Mouse (Mus musculus) liver, embryonic 11.5 days (tissue): ENCODE data around the gene Acr. TPM values are rescaled to one million over a fixed set of nuclear protein-coding genes. Genes with fewer than 3 reads are reported as not detected.

Experiments used
- ATAC-seq: fragments of 200-750 bp; cut with Nextera tagmentation; replicated peaks from 2 replicates; pipeline ENCODE4 v1.8.0; 2017; ENCODE audit warnings: moderate number of reproducible peaks, mild to moderate bottlenecking, moderate TSS enrichment, moderate library complexity; ENCODE audit not compliant: low FRiP score
- DNase-seq: peaks from one replicate; pipeline ENCODE4 v3.0.0-alpha.2; 2017; ENCODE audit warnings: low spot score
- H3K27ac ChIP-seq: fragments of 300-500 bp; sonication (generic); 2 replicates; pipeline ENCODE4 v1.5.1; 2014; ENCODE audit warnings: mild to moderate bottlenecking, low read depth, low read length, control low read depth
- H3K27me3 ChIP-seq: fragments of 300-500 bp; sonication (generic); replicated peaks from 2 replicates; pipeline ENCODE4 v1.6.1; 2014; ENCODE audit warnings: low read length, mixed read lengths; ENCODE audit not compliant: control insufficient read depth, insufficient read depth
- H3K36me3 ChIP-seq: fragments of 300-500 bp; sonication (generic); 2 replicates; pipeline ENCODE4 v1.6.1; 2014; ENCODE audit warnings: mild to moderate bottlenecking, low read length, moderate library complexity, mixed read lengths; ENCODE audit not compliant: control insufficient read depth, insufficient read depth
- H3K4me1 ChIP-seq: fragments of 300-500 bp; sonication (generic); replicated peaks from 2 replicates; pipeline ENCODE4 v1.6.1; 2014; ENCODE audit warnings: low read length, mixed read lengths; ENCODE audit not compliant: control insufficient read depth, insufficient read depth
- H3K4me2 ChIP-seq: fragments of 300-500 bp; sonication (generic); 2 replicates; pipeline ENCODE4 v1.6.1; 2014; ENCODE audit warnings: mild to moderate bottlenecking, control low read depth, moderate library complexity
- H3K4me3 ChIP-seq: fragments of 300-500 bp; sonication (generic); 2 replicates; pipeline ENCODE4 v1.5.1; 2014; ENCODE audit warnings: low read depth, low read length, control low read depth
- H3K9ac ChIP-seq: fragments of 300-500 bp; sonication (generic); 2 replicates; pipeline ENCODE4 v1.6.1; 2014; ENCODE audit warnings: low read depth, low read length, control low read depth
- H3K9me3 ChIP-seq: fragments of 300-500 bp; sonication (generic); 2 replicates; pipeline ENCODE4 v1.6.1; 2016; ENCODE audit warnings: low read length, inconsistent platforms, mixed read lengths; ENCODE audit not compliant: control insufficient read depth
- WGBS: fragments of 180-500 bp; shearing (Covaris S2); extraction: QIAGEN DNeasy Blood & Tissue Kit; methylation state at CpG from one replicate; pipeline ENCODE4 v1.1.7; 2014; 5-methylcytosine and 5-hydroxymethylcytosine counted together
- polyA plus RNA-seq: library from polyadenylated mRNA; unstranded; fragments of >200 nt; fragmentation: Nextera tagmentation; extraction: Ambion mirVana; gene quantifications from 2 replicates; pipeline ENCODE4 v1.2.1, GENCODE M21; 2014

Gene Acr
- polyA plus RNA-seq, 1 experiment from 2014 or later, result 0.11 TPM

DNA sequence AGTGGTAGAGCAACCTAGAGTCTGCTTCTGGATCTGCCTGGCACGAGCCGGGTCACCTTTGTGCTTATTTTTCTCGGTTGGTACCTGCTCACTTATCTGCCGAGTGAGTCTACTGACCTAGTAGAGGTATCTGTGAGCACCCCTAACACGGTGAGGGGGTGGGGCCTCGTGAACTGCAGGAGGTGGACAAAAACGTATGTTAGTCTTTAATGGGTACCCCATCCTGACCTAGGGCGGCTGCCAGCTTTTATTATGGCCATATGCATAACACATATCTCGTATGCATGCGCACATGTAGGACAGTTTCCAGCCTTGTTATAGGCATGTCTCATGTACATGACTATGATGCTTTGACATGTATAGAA, 34.3 kb upstream of the Acr start:
- DNase-seq (no peak), ATAC-seq (no peak)
- Histone ChIP-seq H3K9me3 (no peaks in the 10 kb centered on the region), H3K27ac (no peak overlapping the region), H3K4me1 (no peaks in the 10 kb centered on the region), H3K4me3 (no peak overlapping the region), H3K9ac (no peak overlapping the region), H3K4me2 (no peak overlapping the region), H3K27me3 (no peaks in the 10 kb centered on the region), H3K36me3 (no peaks in the 10 kb centered on the region)
- WGBS, result 85% methylated on average over 10 of the region's 10 CpGs

DNA sequence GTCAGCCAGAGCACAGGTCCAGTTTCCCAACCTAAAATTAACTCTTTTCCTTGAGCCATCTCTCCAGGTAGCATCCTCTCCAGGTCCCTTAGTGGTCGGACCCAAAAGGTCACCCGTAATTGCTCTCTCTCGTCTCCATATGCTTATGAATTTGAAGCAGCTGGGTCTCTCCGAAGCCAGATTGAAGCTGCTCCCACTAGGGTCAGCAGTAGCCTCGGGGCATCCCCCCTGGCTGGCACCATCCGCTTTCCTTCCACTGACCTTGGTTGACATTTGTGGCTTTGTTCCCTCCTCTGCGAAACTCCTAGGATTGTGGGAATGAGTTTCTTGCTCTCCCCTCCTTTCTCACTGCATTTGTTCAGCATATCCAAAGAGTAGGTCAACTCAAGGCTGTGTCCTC, 24.0 kb upstream of the Acr start:
- Histone ChIP-seq H3K4me3 (no peak overlapping the region), H3K9ac (no peak overlapping the region), H3K4me2 (no peak overlapping the region), H3K27ac (no peak overlapping the region), H3K9me3 (no peaks in the 10 kb centered on the region), H3K27me3 (peaks cover 9% of the 10 kb centered on the region; the same call in 1 of the 2 replicates), H3K4me1 (no peaks in the 10 kb centered on the region; the same call in 1 of the 2 replicates), H3K36me3 (peaks cover 4% of the 10 kb centered on the region; the same call in 1 of the 2 replicates)
- ATAC-seq (no peak), DNase-seq (no peak)
- WGBS, result 90% methylated on average over 7 of the region's 7 CpGs

DNA sequence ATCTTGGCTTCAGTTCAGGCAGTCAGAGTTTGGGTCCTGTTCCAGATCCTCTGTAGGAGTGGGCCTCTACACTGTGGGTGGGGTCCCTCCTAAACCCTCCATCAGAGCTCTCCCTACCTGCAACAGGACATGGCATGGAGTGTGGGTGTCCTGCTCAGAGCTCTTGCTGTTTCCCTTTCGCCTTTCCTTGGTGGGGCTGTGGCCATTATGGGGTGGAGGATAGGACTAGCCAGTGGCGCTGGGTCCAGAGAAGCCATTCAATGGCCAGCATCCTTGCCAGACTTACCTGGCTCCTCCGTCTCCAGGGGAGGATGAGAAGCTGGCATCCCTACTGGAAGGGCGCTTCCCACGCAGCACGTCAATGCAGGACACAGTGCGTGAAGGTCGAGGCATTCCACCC, 20.8 kb upstream of the Acr start:
- WGBS, result 61% methylated on average over 6 of the region's 8 CpGs
- Histone ChIP-seq H3K27ac (0 out of 2 replicates have a peak overlapping the region, but pooled peaks have one; percentile 19), H3K27me3 (peaks cover 9% of the 10 kb centered on the region; the same call in 1 of the 2 replicates), H3K4me1 (no peaks in the 10 kb centered on the region; the same call in 1 of the 2 replicates), H3K36me3 (peaks cover 5% of the 10 kb centered on the region; the same call in 1 of the 2 replicates), H3K9me3 (no peaks in the 10 kb centered on the region), H3K4me2 (peak overlapping the region; percentile 54; the same call in 1 of the 2 replicates), H3K4me3 (peak overlapping the region; percentile 32; the same call in 1 of the 2 replicates), H3K9ac (no peak overlapping the region)
- DNase-seq, result no peak
- no peak for ATAC-seq

DNA sequence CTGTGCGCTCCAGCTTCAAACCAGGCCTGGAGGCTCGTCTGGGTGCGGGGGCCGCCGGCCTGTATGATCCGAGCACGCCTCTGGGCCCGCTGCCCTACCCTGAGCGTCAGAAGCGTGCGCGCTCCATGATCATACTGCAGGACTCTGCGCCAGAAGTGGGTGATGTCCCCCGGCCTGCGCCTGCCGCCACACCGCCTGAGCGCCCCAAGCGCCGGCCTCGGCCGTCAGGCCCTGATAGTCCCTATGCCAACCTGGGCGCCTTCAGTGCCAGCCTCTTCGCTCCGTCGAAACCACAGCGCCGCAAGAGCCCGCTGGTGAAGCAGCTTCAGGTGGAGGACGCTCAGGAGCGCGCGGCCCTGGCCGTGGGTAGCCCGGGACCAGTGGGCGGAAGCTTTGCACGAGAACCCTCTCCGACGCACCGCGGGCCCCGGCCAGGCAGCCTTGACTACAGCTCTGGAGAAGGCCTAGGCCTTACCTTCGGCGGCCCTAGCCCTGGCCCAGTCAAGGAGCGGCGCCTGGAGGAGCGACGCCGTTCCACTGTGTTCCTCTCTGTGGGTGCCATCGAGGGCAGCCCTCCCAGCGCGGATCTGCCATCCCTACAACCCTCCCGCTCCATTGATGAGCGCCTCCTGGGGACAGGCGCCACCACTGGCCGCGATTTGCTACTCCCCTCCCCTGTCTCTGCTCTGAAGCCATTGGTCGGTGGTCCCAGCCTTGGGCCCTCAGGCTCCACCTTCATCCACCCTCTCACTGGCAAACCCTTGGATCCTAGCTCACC, 20.1 kb upstream of the Acr start:
- H3K9me3 ChIP-seq, result no peaks in the 10 kb centered on the region
- WGBS, result 57% methylated on average over 58 of the region's 58 CpGs
- H3K4me3 ChIP-seq, result peak overlapping the region; percentile 32
- H3K36me3 ChIP-seq, result peaks cover 5% of the 10 kb centered on the region; the same call in 1 of the 2 replicates
- peak overlapping the region; percentile 54 for H3K4me2 ChIP-seq
- H3K9ac ChIP-seq, result no peak overlapping the region
- peaks cover 9% of the 10 kb centered on the region; the same call in 1 of the 2 replicates for H3K27me3 ChIP-seq
- peak; percentile 35; the same call in 1 of the 2 replicates for ATAC-seq
- no peaks in the 10 kb centered on the region; the same call in 1 of the 2 replicates for H3K4me1 ChIP-seq
- DNase-seq, result peak; percentile 47
- no peak overlapping the region for H3K27ac ChIP-seq

DNA sequence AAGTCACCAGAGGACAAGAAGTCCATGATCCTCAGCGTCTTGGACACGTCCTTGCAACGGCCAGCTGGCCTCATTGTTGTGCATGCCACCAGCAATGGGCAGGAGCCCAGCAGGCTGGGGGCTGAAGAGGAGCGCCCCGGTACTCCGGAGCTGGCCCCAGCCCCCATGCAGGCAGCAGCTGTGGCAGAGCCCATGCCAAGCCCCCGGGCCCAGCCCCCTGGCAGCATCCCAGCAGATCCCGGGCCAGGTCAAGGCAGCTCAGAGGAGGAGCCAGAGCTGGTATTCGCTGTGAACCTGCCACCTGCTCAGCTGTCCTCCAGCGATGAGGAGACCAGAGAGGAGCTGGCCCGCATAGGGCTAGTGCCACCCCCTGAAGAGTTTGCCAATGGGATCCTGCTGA, 19.3 kb upstream of the Acr start:
- Histone ChIP-seq H3K27me3 (peaks cover 9% of the 10 kb centered on the region; the same call in 1 of the 2 replicates), H3K9ac (no peak overlapping the region), H3K9me3 (no peaks in the 10 kb centered on the region), H3K4me3 (no peak overlapping the region), H3K36me3 (peaks cover 5% of the 10 kb centered on the region; the same call in 1 of the 2 replicates), H3K4me1 (no peaks in the 10 kb centered on the region; the same call in 1 of the 2 replicates), H3K27ac (no peak overlapping the region), H3K4me2 (peak overlapping the region; percentile 54)
- WGBS, result 76% methylated on average over 11 of the region's 11 CpGs
- ATAC-seq (0 out of 2 replicates have a peak, but pooled peaks have one; percentile 15), DNase-seq (no peak)

DNA sequence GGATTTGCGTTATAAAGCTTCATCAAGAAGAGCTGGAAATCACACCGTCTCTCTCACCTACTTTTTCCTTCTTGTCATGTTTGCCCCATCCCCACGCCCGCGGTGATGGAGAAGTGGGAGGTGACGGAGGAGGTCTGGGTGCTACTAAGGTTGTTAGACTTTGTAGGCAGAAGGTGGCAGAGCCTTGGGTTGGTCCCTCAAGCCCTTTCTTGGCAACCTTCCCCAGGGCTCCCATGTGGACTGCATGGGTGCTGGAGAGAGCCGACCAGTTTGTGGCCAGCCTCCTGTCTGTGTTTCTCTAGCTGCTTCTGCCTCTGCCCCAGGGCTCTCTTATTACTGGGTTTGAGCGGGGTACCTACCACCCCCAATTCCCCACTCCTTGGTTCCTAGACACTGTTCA, 17.6 kb upstream of the Acr start:
- WGBS, result 87% methylated on average over 8 of the region's 8 CpGs
- Histone ChIP-seq H3K4me3 (no peak overlapping the region), H3K27me3 (peaks cover 9% of the 10 kb centered on the region; the same call in 1 of the 2 replicates), H3K27ac (no peak overlapping the region), H3K4me1 (no peaks in the 10 kb centered on the region; the same call in 1 of the 2 replicates), H3K4me2 (no peak overlapping the region), H3K36me3 (peaks cover 5% of the 10 kb centered on the region; the same call in 1 of the 2 replicates), H3K9me3 (no peaks in the 10 kb centered on the region), H3K9ac (no peak overlapping the region)
- DNase-seq (no peak), ATAC-seq (no peak)

DNA sequence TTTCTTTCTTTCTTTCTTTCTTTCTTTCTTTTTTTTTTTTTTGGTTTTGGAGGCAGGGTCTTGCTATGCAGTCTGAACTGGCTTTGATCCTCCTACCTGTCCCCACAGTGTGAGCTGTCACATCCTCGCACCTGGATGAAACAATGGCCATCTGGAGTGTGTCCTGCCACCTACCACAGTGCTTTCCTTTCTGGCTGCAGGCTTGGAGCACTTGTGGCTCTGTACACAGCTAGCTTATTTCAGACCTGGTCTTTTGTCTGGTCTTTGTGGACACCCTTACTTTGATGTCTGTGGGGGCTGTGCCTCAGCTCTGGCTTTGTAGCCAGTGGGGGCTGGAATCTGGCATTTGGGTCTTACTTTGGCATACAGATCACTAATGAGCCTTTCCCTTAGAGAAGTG, 16.4 kb upstream of the Acr start:
- peaks cover 5% of the 10 kb centered on the region; the same call in 1 of the 2 replicates for H3K36me3 ChIP-seq
- H3K4me3 ChIP-seq, result no peak overlapping the region
- H3K27ac ChIP-seq, result no peak overlapping the region
- peaks cover 3% of the 10 kb centered on the region; the same call in 1 of the 2 replicates for H3K4me1 ChIP-seq
- 63% methylated on average over 1 of the region's 1 CpGs for WGBS
- ATAC-seq (no peak), DNase-seq (no peak)
- no peak overlapping the region for H3K9ac ChIP-seq
- no peak overlapping the region for H3K4me2 ChIP-seq
- peaks cover 9% of the 10 kb centered on the region; the same call in 1 of the 2 replicates for H3K27me3 ChIP-seq
- no peaks in the 10 kb centered on the region for H3K9me3 ChIP-seq

DNA sequence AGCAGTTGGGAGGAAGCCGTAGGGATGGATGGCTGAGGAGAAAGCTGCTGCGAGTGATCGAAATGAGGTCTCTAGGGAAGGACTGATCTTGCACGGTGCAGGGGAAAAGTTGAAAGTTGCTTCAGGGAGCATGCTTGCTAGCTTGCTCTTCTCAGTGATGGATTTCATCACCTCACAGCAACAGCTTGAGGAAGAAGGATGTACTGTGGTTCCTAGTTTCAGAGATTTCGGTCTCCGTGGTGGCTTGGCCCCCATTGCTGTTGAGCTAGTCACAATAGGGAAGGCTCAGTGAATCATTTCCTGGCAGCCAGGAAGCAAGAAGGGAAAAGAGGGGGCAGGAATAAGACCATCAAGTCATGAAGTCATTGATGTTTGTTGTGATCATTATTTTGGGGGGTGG, 12.5 kb upstream of the Acr start:
- H3K27me3 ChIP-seq, result peaks cover 24% of the 10 kb centered on the region

More for the DNA sequence above, 12.5 kb upstream of the Acr start:
- H3K4me2 ChIP-seq, result no peak overlapping the region
- H3K4me1 ChIP-seq, result peaks cover 9% of the 10 kb centered on the region; the same call in 1 of the 2 replicates
- H3K9me3 ChIP-seq, result no peaks in the 10 kb centered on the region
- no peak overlapping the region for H3K27ac ChIP-seq
- no peak overlapping the region for H3K9ac ChIP-seq
- DNase-seq, result no peak
- WGBS, result 82% methylated on average over 6 of the region's 6 CpGs
- no peaks in the 10 kb centered on the region for H3K36me3 ChIP-seq
- H3K4me3 ChIP-seq, result no peak overlapping the region
- ATAC-seq, result no peak
